Mouse (Mus musculus): ENCODE data around the gene Tuft1.

DNA sequence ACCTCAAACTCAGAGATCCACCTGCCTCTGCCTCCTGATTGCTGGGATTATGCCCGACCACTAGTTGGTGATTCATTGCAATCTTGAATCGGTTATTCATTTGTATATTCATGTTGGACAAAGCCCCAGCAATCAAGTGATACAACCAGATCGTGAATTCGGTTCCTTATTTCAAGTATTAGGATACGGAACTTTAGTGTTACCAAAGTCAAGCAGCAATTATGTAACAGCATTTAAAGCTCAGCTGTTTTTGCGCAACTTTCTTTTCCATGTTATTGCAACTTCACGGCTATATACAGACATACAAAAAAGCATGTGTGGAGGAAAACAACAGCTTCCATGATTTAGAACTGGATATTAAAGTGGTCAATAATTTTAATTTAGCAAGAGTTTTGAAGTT is 75.7 kb downstream of the Tuft1 start:
- no peak for TF ChIP-seq CTCF (IDR thresholded peaks at IDR 0.05; ENCODE audit: extremely low read depth, insufficient read depth, low read length)
- no peak for TF ChIP-seq POLR2A (IDR thresholded peaks at IDR 0.05; ENCODE audit: extremely low read depth, insufficient read depth, low read length)

Measured in cortical plate, adult 2 months (tissue).